Mouse (Mus musculus): ENCODE measurements at regions not wholly inside any gene's neighbourhood (a gene's known extent, or its start where the extent isn't known, plus 50 kb on each side); places are given as distances from the start of the nearest gene placed in this dataset.

DNA sequence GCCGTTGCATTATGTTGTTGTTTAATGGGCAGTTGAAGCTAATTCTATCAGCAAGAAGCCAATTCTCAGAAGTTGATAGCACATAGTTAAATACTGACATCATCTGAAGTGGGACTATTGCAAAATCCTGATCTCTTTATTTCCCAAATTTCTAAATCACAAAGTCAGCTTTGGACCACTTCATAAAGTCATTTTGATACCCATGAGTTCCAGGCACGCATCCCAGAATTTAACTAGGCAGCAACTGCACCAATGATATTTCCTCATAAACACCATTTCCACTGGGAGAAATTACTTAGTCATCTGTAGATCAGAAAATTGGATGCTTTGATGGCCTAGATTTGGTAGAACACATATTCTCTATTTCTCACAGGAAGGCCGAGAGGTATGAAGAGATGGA is 314.8 kb upstream of the Sfrp2 start:
- TF ChIP-seq CTCF (IDR thresholded peaks at IDR 0.05; ENCODE audit: control insufficient read depth, insufficient read depth, insufficient read length) (no peak), MYOD1 (IDR thresholded peaks at IDR 0.05; ENCODE audit: control insufficient read depth, insufficient read length, low read depth) (no peak), USF1 (IDR thresholded peaks at IDR 0.05; ENCODE audit: low read depth) (no peak), MYOG (IDR thresholded peaks at IDR 0.05; ENCODE audit: control insufficient read depth, extremely low read depth, insufficient read length) (no peak)
